10 mouse cellular contexts compared by ENCODE assay signal in the genomic region with DNA sequence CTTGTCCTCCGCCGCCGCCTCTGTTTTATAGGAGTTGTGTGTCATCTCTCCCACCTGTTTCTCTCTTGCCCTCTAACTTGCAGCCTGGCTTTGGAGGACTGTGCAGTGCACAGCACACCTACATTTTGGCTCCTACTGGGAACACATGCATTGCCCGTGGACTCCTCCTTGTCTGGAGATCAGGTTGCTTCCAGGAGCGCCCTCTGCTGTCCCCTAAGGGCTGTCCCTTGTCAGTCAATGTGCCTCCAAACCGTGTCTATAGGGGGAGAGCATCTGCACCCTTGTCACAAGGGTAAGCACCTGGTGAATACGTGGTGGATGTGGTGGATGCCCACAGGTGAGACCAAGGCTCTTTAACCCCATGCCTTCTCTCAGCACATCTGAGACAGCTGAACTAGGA. TPM values are rescaled to one million over a fixed set of nuclear protein-coding genes. Genes with fewer than 3 reads are reported as not detected.
DNase-seq lines count a peak whose midpoint lies in the region; ATAC-seq and TF ChIP-seq lines count a peak whose summit lies in the region.
"Had no signal": no experiment of that assay in that cellular context is flagged by ENCODE, and none has a peak within 500 bp of the region (broad histone marks: within the 10 kb centered on the region; RNA-seq: fewer than 3 reads in every experiment).

No protein-coding gene starts in this region.

- H3K27me3 ChIP-seq in limb, embryonic 11.5 days (ENCODE audit: control insufficient read depth, insufficient read depth, low read length), result peaks cover 56% of the 10 kb centered on the region
- peaks cover 93% of the 10 kb centered on the region for H3K27me3 ChIP-seq in limb, embryonic 10.5 days (ENCODE audit: low read depth, poor library complexity, severe bottlenecking)

- H3K27ac ChIP-seq in limb, embryonic 11.5 days (replicated peaks; ENCODE audit: low read depth, low read length), result no peak overlapping the region
- H3K27ac ChIP-seq in limb, embryonic 10.5 days, result no peak overlapping the region
- H3K27ac ChIP-seq in bone marrow macrophage, adult 2 months (ENCODE audit: insufficient read depth, low read depth, low read length), result no peak overlapping the region
- H3K27ac ChIP-seq: hindbrain, embryonic 15.5 days had no signal

- ATAC-seq in limb, embryonic 11.5 days (ENCODE audit: insufficient number of reproducible peaks, low FRiP score, low TSS enrichment, low read depth), result no peak
- ATAC-seq in hematopoietic stem cell, adult 5-6 weeks (replicated peaks in 1 of 2; ENCODE audit: insufficient read depth in 1 of 2, low FRiP score in 2 of 2, low TSS enrichment in 1 of 2, low read depth in 1 of 2, poor library complexity in 2 of 2, severe bottlenecking in 2 of 2), result peak; percentile 52 to 59; a peak in 2 of 4 replicates
- ATAC-seq in megakaryocyte progenitor cell, adult 5-6 weeks (replicated peaks; ENCODE audit: poor library complexity), result peak; percentile 89
- ATAC-seq: Patski had no signal

- no peaks in the 10 kb centered on the region for H3K9me3 ChIP-seq in limb, embryonic 11.5 days (ENCODE audit: control insufficient read depth, low read length)
- H3K9me3 ChIP-seq in limb, embryonic 10.5 days (replicated peaks), result no peaks in the 10 kb centered on the region
- H3K9me3 ChIP-seq: hindbrain, embryonic 15.5 days had no signal

- DNase-seq in embryo, embryonic 10 days (ENCODE audit: low spot score), result peak; percentile 81
- DNase-seq in embryo, embryonic 9.5 days (ENCODE audit: extremely low spot score), result no peak
- DNase-seq in limb, embryonic 11.5 days (ENCODE audit: low spot score), result peak; percentile 67
- no peak for DNase-seq in limb, embryonic 10.5 days (ENCODE audit: low spot score)
- DNase-seq in Muller cell, postnatal 12 days (ENCODE audit: inconsistent ontology term), result no peak

- TF ChIP-seq POLR2A in bone marrow macrophage, adult 2 months (IDR thresholded peaks at IDR 0.05; ENCODE audit: borderline replicate concordance, low read depth, low read length), result no peak

- peak; percentile 87 for TF ChIP-seq CTCF in bone marrow macrophage, adult 2 months (IDR thresholded peaks at IDR 0.05; ENCODE audit: low read depth, low read length)

- H3K9ac ChIP-seq in limb, embryonic 11.5 days (ENCODE audit: low read length), result no peak overlapping the region
- H3K9ac ChIP-seq: hindbrain, embryonic 15.5 days had no signal

- H3K4me3 ChIP-seq in limb, embryonic 11.5 days (ENCODE audit: low read depth, low read length), result no peak overlapping the region
- H3K4me3 ChIP-seq in limb, embryonic 10.5 days, result no peak overlapping the region
- no peak overlapping the region for H3K4me3 ChIP-seq in bone marrow macrophage, adult 2 months (ENCODE audit: insufficient read depth, low read length)
- H3K4me3 ChIP-seq: hindbrain, embryonic 15.5 days had no signal

- peaks cover 11% of the 10 kb centered on the region for H3K4me1 ChIP-seq in limb, embryonic 11.5 days (ENCODE audit: control insufficient read depth, insufficient read depth, low read length)
- H3K4me1 ChIP-seq in limb, embryonic 10.5 days, result peaks cover 21% of the 10 kb centered on the region
- H3K4me1 ChIP-seq in bone marrow macrophage, adult 2 months (ENCODE audit: control insufficient read depth, insufficient read depth, low read length), result peaks cover 19% of the 10 kb centered on the region

- WGBS in limb, embryonic 11.5 days, result 24% methylated on average over 7 of the region's 7 CpGs
- WGBS in limb, embryonic 10.5 days, result 21% methylated on average over 7 of the region's 7 CpGs

- no peaks in the 10 kb centered on the region for H3K36me3 ChIP-seq in limb, embryonic 11.5 days (ENCODE audit: control insufficient read depth, insufficient read depth, low read length)
- no peaks in the 10 kb centered on the region for H3K36me3 ChIP-seq in limb, embryonic 10.5 days
- H3K36me3 ChIP-seq: hindbrain, embryonic 15.5 days had no signal

- no peak overlapping the region for H3K4me2 ChIP-seq in limb, embryonic 11.5 days (ENCODE audit: low read depth, severe bottlenecking)
- H3K4me2 ChIP-seq: hindbrain, embryonic 15.5 days had no signal

RNA-seq across cellular contexts. Expression of gene Wnt3a, which starts 3.1 kb away (rescaled TPM):
- 0.07 and 0.28 TPM in 2 replicates for polyA plus RNA-seq in limb, embryonic 11.5 days (2014; fragmentation: Nextera tagmentation; extraction: Ambion mirVana)
- 0.14 and 0.53 TPM in 2 replicates for polyA plus RNA-seq in limb, embryonic 10.5 days (2016; fragmentation: Nextera tagmentation; extraction: Ambion mirVana)
- not detected in 2 replicates for polyA plus RNA-seq in bone marrow macrophage, adult 2 months (2012; ENCODE audit: insufficient read depth, insufficient read length, missing spikeins)
- total RNA-seq in hematopoietic stem cell, adult 5-6 weeks (2017), result not detected in 2 replicates
- total RNA-seq in megakaryocyte progenitor cell, adult 5-6 weeks (2015), result not detected in 2 replicates
- total RNA-seq in megakaryocyte progenitor cell, adult 5-6 weeks (2017), result not detected in 2 replicates
- polyA plus RNA-seq: Patski had no signal

RNA-seq across cellular contexts. Expression of gene Wnt9a, which starts 13.1 kb away (rescaled TPM):
- polyA plus RNA-seq in limb, embryonic 11.5 days (2014; fragmentation: Nextera tagmentation; extraction: Ambion mirVana), result 1.1 and 1.8 TPM in 2 replicates
- 1.2 and 1.8 TPM in 2 replicates for polyA plus RNA-seq in limb, embryonic 10.5 days (2016; fragmentation: Nextera tagmentation; extraction: Ambion mirVana)
- not detected in 2 replicates for polyA plus RNA-seq in bone marrow macrophage, adult 2 months (2012; ENCODE audit: insufficient read depth, insufficient read length, missing spikeins)
- 0.30 TPM in 1 of 2 replicates, not detected in the other for total RNA-seq in hematopoietic stem cell, adult 5-6 weeks (2017)
- total RNA-seq in megakaryocyte progenitor cell, adult 5-6 weeks (2015), result not detected in 2 replicates
- total RNA-seq in megakaryocyte progenitor cell, adult 5-6 weeks (2017), result not detected in 2 replicates

Comparison
In these comparisons a context has a peak if more than half of its experiments do, and no peak if none do; other contexts are left out.
1. DNase-seq: peak in embryo, embryonic 10 days (single experiment) and limb, embryonic 11.5 days (single experiment); none in embryo, embryonic 9.5 days (single experiment), limb, embryonic 10.5 days (single experiment) and Muller cell, postnatal 12 days (single experiment).